Mouse (Mus musculus) adrenal gland, postnatal 4 days (tissue): Measurements from ENCODE around the gene Bet1. TPM values are rescaled to one million over a fixed set of nuclear protein-coding genes. Genes with fewer than 3 reads are reported as not detected.

ENCODE experiments used
- DNase-seq, 2 experiments: peaks; one replicate each; pipeline ENCODE4 v3.0.0; 2021 to 2022; ENCODE audit warnings: low spot score in 2 of 2, mixed read lengths in 2 of 2
- long read RNA-seq, 2 experiments: library from polyadenylated mRNA; stranded (forward); transcript quantifications; one replicate each; pipeline ENCODE4 v2.0.0; 2021
- total RNA-seq, 2 experiments: library from RNA; stranded (reverse); gene quantifications; 2 replicates each; pipeline ENCODE4 v1.2.3; 2021

Bet1 gene
- total RNA-seq, result 10 to 100 TPM; 61.2 to 68.2 TPM
- long read RNA-seq, experiment 1, transcript Bet1-201 (4 exons, 1,516 nt), result major isoform, 44 of 47 reads
- long read RNA-seq, experiment 1, partial matches to known transcripts, result 1 of 47 reads
- long read RNA-seq, experiment 1, other reads (novel, unspliced or antisense), result 2 of 47 reads
- long read RNA-seq, experiment 2, transcript Bet1-201 (4 exons, 1,516 nt), result major isoform, 47 of 64 reads
- long read RNA-seq, experiment 2, partial matches to known transcripts, result 0 of 64 reads
- long read RNA-seq, experiment 2, other reads (novel, unspliced or antisense), result 14 of 64 reads

- DNase-seq, result peak; percentile 50 to 77
These were observed at the start of gene Bet1 for GRCm38 (mm10) chr6:4086663-4087454. Bet1 (minus strand) TSS chr6:4086972.

- no peak for DNase-seq
These were observed 45.5 kb upstream of the Bet1 start for GRCm38 (mm10) chr6:4132239-4132638.

- no peak for DNase-seq
These were observed 44.4 kb upstream of the Bet1 start for GRCm38 (mm10) chr6:4131149-4131548.

GRCm38 (mm10) chr6:4118611-4119010 is 31.8 kb upstream of the Bet1 start:
- no peak for DNase-seq

GRCm38 (mm10) chr6:4090423-4090822 is 3.7 kb upstream of the Bet1 start:
- DNase-seq, result no peak

- DNase-seq, result no peak
These were observed 14.5 kb downstream of the Bet1 start for GRCm38 (mm10) chr6:4072281-4072680.

- no peak for DNase-seq
These were observed 17.1 kb downstream of the Bet1 start for GRCm38 (mm10) chr6:4069714-4070113.

GRCm38 (mm10) chr6:4054387-4054786 is 32.4 kb downstream of the Bet1 start:
- no peak for DNase-seq

- DNase-seq, result no peak
These were observed 33.9 kb downstream of the Bet1 start for GRCm38 (mm10) chr6:4052843-4053242.

- DNase-seq, result no peak
These were observed 39.6 kb downstream of the Bet1 start for GRCm38 (mm10) chr6:4047200-4047599.

- DNase-seq, result no peak
These were observed 45.0 kb downstream of the Bet1 start for GRCm38 (mm10) chr6:4041821-4042220.

GRCm38 (mm10) chr6:4030956-4031355 is 55.8 kb downstream of the Bet1 start:
- DNase-seq, result no peak

Other genes starting within 250 kb of the Bet1 start
- 1 to 10 TPM; 3.3 to 5.6 TPM for gene Tfpi2, start 98.1 kb downstream of the Bet1 start, total RNA-seq
- gene Gngt1, start 93.2 kb downstream of the Bet1 start, total RNA-seq, result not detected
- gene Gng11, start 83.1 kb downstream of the Bet1 start, total RNA-seq, result 10 to 100 TPM; 52.0 to 55.3 TPM